ENCODE assay signal across 19 mouse cellular contexts in genomic region chr19:40190596-40190995, GRCm38 (mm10). TPM values are rescaled to one million over a fixed set of nuclear protein-coding genes. Genes with fewer than 3 reads are reported as not detected.
DNase-seq lines count a peak whose midpoint lies in the region.
"Had no signal": no experiment of that assay in that cellular context is flagged by ENCODE, and none has a peak within 500 bp of the region (broad histone marks: within the 10 kb centered on the region; RNA-seq: fewer than 3 reads in every experiment).

No protein-coding gene starts in this region.

- peak; percentile 1 to 14 for DNase-seq in frontal cortex, postnatal 36 days (ENCODE audit: low spot score in 2 of 2)
- no peak for DNase-seq in frontal cortex, postnatal 25 days (ENCODE audit: low spot score in 2 of 2)
- DNase-seq in left cerebral cortex, postnatal 14 days (ENCODE audit: low spot score in 2 of 2): peak; percentile 5 to 31
- DNase-seq in left cerebral cortex, adult 18-20 months (ENCODE audit: low spot score in 2 of 2): no peak
- DNase-seq in right cerebral cortex, postnatal 10 days (ENCODE audit: low spot score in 2 of 2): peak; percentile 24 to 31
- no peak for DNase-seq in right cerebral cortex, postnatal 25 days
- no peak for DNase-seq in gastrocnemius, postnatal 36 days
- DNase-seq: adrenal gland, adult 2 months; adrenal gland, postnatal 14 days; cerebellum, adult 11-12 months; cerebellum, adult 8-10 months; cerebellum, postnatal 10 days; cerebellum, postnatal 36 days; embryo, embryonic 11 days; gastrocnemius, postnatal 25 days; heart, postnatal 10 days; heart, postnatal 36 days had no signal

- intact Hi-C loops in left cerebral cortex, postnatal 14 days (cut with DNase I): no loop called here
- intact Hi-C loops in gastrocnemius, postnatal 36 days (cut with DNase I): no loop called here

RNA-seq across cellular contexts. Expression of gene Cyp2c70, which starts 3.5 kb away (rescaled TPM):
- 1 to 10 TPM; 2.4 to 3.0 TPM for total RNA-seq in left cerebral cortex, postnatal 14 days (2021)
- 1 to 10 TPM; 1.0 to 1.4 TPM for total RNA-seq in left cerebral cortex, adult 18-20 months (2021)
- not detected for total RNA-seq in gastrocnemius, postnatal 36 days (2021)
- total RNA-seq: gastrocnemius, postnatal 25 days; granulocyte monocyte progenitor cell, adult 5-6 weeks; MEL had no signal

Comparison
In these comparisons a context has a peak if more than half of its experiments do, and no peak if none do; other contexts are left out.
1. DNase-seq: peak in frontal cortex, postnatal 36 days (2 of 2), left cerebral cortex, postnatal 14 days (2 of 2) and right cerebral cortex, postnatal 10 days (2 of 2); none in frontal cortex, postnatal 25 days (0 of 2), left cerebral cortex, adult 18-20 months (0 of 2), right cerebral cortex, postnatal 25 days (single experiment) and gastrocnemius, postnatal 36 days (0 of 2).